Mouse (Mus musculus): ENCODE results near the gene Rbm34. TPM values are rescaled to one million over a fixed set of nuclear protein-coding genes. Genes with fewer than 3 reads are reported as not detected.
"Not testable (repeated sequence)": the region's sequence is repeated elsewhere in the genome, so short reads cannot be mapped to it uniquely, and the experiment has no call there.

Gene Rbm34
- total RNA-seq (2021), result 14.1 and 16.0 TPM in 2 replicates
- long read RNA-seq, experiment 1, transcript Rbm34-201 (11 exons, 3,424 nt), result major isoform, 9 of 16 reads
- long read RNA-seq, experiment 1, transcript Rbm34-203 (10 exons, 1,509 nt), result minor isoform, 5 of 16 reads
- long read RNA-seq, experiment 1, partial matches to known transcripts, result 1 of 16 reads
- long read RNA-seq, experiment 1, other reads (novel, unspliced or antisense), result 1 of 16 reads
- long read RNA-seq, experiment 2, transcript Rbm34-201 (11 exons, 3,424 nt), result major isoform, 12 of 22 reads
- long read RNA-seq, experiment 2, partial matches to known transcripts, result 2 of 22 reads
- long read RNA-seq, experiment 2, other reads (novel, unspliced or antisense), result 5 of 22 reads

GRCm38 (mm10) chr8:126970579-126971313, at the start of gene Rbm34:
Gene Rbm34, minus strand, starts transcription at chr8:126971071.
- DNase-seq, result peak; percentile 95

- DNase-seq, result no peak
Measured at GRCm38 (mm10) chr8:127011668-127012067, 40.8 kb upstream of the Rbm34 start.

GRCm38 (mm10) chr8:126994506-126994905, 23.6 kb upstream of the Rbm34 start:
- DNase-seq, result no peak

- no peak for DNase-seq
Measured at GRCm38 (mm10) chr8:126989363-126990153, 18.7 kb upstream of the Rbm34 start.

- peak; percentile 11 for DNase-seq
Measured at GRCm38 (mm10) chr8:126988346-126989006, 17.6 kb upstream of the Rbm34 start.

GRCm38 (mm10) chr8:126986495-126986894, 15.6 kb upstream of the Rbm34 start:
- peak; percentile 87 for DNase-seq

GRCm38 (mm10) chr8:126980046-126980445, 9.2 kb upstream of the Rbm34 start:
- no peak for DNase-seq

GRCm38 (mm10) chr8:126979091-126979920, 8.4 kb upstream of the Rbm34 start:
- DNase-seq, result peak; percentile 62

- not testable (repeated sequence) for DNase-seq
Measured at GRCm38 (mm10) chr8:126978535-126978934, 7.7 kb upstream of the Rbm34 start.

- DNase-seq, result no peak
Measured at GRCm38 (mm10) chr8:126978028-126978427, 7.2 kb upstream of the Rbm34 start.

- no peak for DNase-seq
Measured at GRCm38 (mm10) chr8:126976608-126977348, 5.9 kb upstream of the Rbm34 start.

GRCm38 (mm10) chr8:126975706-126976105, 4.8 kb upstream of the Rbm34 start:
- DNase-seq, result peak; percentile 17

GRCm38 (mm10) chr8:126974511-126974910, 3.6 kb upstream of the Rbm34 start:
- no peak for DNase-seq

GRCm38 (mm10) chr8:126973686-126974265, 2.9 kb upstream of the Rbm34 start:
- no peak for DNase-seq

- DNase-seq, result no peak
Measured at GRCm38 (mm10) chr8:126972649-126973048, 1.8 kb upstream of the Rbm34 start.

GRCm38 (mm10) chr8:126972102-126972501, 1.2 kb upstream of the Rbm34 start:
- no peak for DNase-seq

- DNase-seq, result no peak
Measured at GRCm38 (mm10) chr8:126971314-126971664, 418 bp upstream of the Rbm34 start.

GRCm38 (mm10) chr8:126969546-126969945, 1.3 kb downstream of the Rbm34 start:
- no peak for DNase-seq

GRCm38 (mm10) chr8:126968107-126968506, 2.8 kb downstream of the Rbm34 start:
- DNase-seq, result no peak

- no peak for DNase-seq
Measured at GRCm38 (mm10) chr8:126965246-126965645, 5.6 kb downstream of the Rbm34 start.
